Mouse (Mus musculus): Measurements from ENCODE around the gene Apol8.

DNA sequence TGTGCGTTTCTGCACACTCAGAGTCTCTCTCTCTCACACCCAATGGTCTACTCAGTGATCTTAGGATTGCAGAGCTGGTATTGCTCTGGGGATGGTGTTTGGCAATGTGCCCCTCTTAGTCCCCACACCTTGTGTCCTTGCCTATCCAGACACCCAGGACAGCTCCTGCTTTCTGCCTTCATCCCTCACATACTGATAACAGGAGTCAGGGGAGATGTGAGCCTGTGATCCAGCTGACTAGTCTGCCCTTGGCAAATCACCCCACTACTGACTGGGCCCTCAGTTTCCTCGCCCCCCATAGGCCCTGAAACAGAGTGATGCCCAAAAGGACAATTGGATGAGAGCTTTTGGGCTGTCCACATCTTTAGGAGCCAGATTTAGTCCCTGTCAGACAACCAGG is 722 bp downstream of the Apol8 start:
- no peak for TF ChIP-seq EP300 (IDR thresholded peaks at IDR 0.05; ENCODE audit: low read depth)
- TF ChIP-seq CTCF (IDR thresholded peaks at IDR 0.05; ENCODE audit: low read depth), result no peak
